Mouse (Mus musculus) heart, embryonic 16.5 days (tissue): ENCODE results near the gene Abhd14a. TPM values are rescaled to one million over a fixed set of nuclear protein-coding genes. Genes with fewer than 3 reads are reported as not detected.

ENCODE experiments used
- ATAC-seq: fragments of 200-750 bp; cut with Nextera tagmentation; replicated peaks from 2 replicates; pipeline ENCODE4 v1.8.0; 2017; ENCODE audit warnings: moderate number of reproducible peaks; ENCODE audit not compliant: insufficient read depth, low FRiP score; ENCODE audit errors: extremely low read depth
- H3K27ac ChIP-seq: fragments of 300-500 bp; sonication (generic); 2 replicates; pipeline ENCODE4 v1.5.1; 2014; ENCODE audit warnings: mild to moderate bottlenecking, low read length, control low read depth, moderate library complexity
- H3K27me3 ChIP-seq: fragments of 300-500 bp; sonication (generic); 2 replicates; pipeline ENCODE4 v1.6.1; 2014; ENCODE audit warnings: low read length, mixed read lengths; ENCODE audit not compliant: control insufficient read depth, insufficient read depth
- H3K36me3 ChIP-seq: fragments of 300-500 bp; sonication (generic); 2 replicates; pipeline ENCODE4 v1.6.1; 2014; ENCODE audit not compliant: control insufficient read depth, insufficient read depth
- H3K4me1 ChIP-seq: fragments of 300-500 bp; sonication (generic); 2 replicates; pipeline ENCODE4 v1.6.1; 2014; ENCODE audit warnings: low read length, mixed read lengths; ENCODE audit not compliant: control insufficient read depth, insufficient read depth
- H3K4me2 ChIP-seq: fragments of 300-500 bp; sonication (generic); 2 replicates; pipeline ENCODE4 v1.6.1; 2014; ENCODE audit warnings: low read depth, mild to moderate bottlenecking, control low read depth, low read length
- H3K4me3 ChIP-seq: fragments of 300-500 bp; sonication (generic); 2 replicates; pipeline ENCODE4 v1.5.1; 2014; ENCODE audit warnings: mild to moderate bottlenecking, control low read depth, low read length
- H3K9ac ChIP-seq: fragments of 300-500 bp; sonication (generic); 2 replicates; pipeline ENCODE4 v1.6.1; 2014; ENCODE audit warnings: low read length, control low read depth
- H3K9me3 ChIP-seq: fragments of 300-500 bp; sonication (generic); replicated peaks from 2 replicates; pipeline ENCODE4 v1.6.1; 2016; ENCODE audit warnings: low read length; ENCODE audit not compliant: control insufficient read depth
- WGBS: fragments of 180-500 bp; shearing (Covaris S2); extraction: QIAGEN DNeasy Blood & Tissue Kit; methylation state at CpG from one replicate; pipeline ENCODE4 v1.1.7; 2014; 5-methylcytosine and 5-hydroxymethylcytosine counted together
- polyA plus RNA-seq: library from polyadenylated mRNA; unstranded; fragments of >200 nt; fragmentation: Nextera tagmentation; extraction: Ambion mirVana; gene quantifications from 2 replicates; pipeline ENCODE4 v1.2.1, GENCODE M21; 2015

Abhd14a gene
- polyA plus RNA-seq, 1 experiment from 2014 or later: 60.5 TPM

- 69% methylated on average over 9 of the region's 9 CpGs for WGBS
- peak overlapping the region; percentile 99 for H3K4me2 ChIP-seq
- H3K9ac ChIP-seq: peak overlapping the region; percentile 62
- H3K9me3 ChIP-seq: no peaks in the 10 kb centered on the region
- no peak overlapping the region for H3K27ac ChIP-seq
- H3K27me3 ChIP-seq: no peaks in the 10 kb centered on the region
- peaks cover 18% of the 10 kb centered on the region for H3K36me3 ChIP-seq
- H3K4me1 ChIP-seq: peaks cover 27% of the 10 kb centered on the region
- H3K4me3 ChIP-seq: peak overlapping the region; percentile 62
- no peak for ATAC-seq
Observed at GRCm38 (mm10) chr9:106478101-106478500, 30.6 kb upstream of the Abhd14a start.

- no peaks in the 10 kb centered on the region for H3K9me3 ChIP-seq
- WGBS: 1% methylated on average over 16 of the region's 16 CpGs
- no peak for ATAC-seq
- peak overlapping the region; percentile 62 for H3K4me3 ChIP-seq
- H3K4me2 ChIP-seq: peak overlapping the region; percentile 99
- H3K27me3 ChIP-seq: no peaks in the 10 kb centered on the region
- no peak overlapping the region for H3K27ac ChIP-seq
- peaks cover 27% of the 10 kb centered on the region for H3K4me1 ChIP-seq
- H3K9ac ChIP-seq: peak overlapping the region; percentile 62
- H3K36me3 ChIP-seq: peaks cover 13% of the 10 kb centered on the region
Observed at GRCm38 (mm10) chr9:106477649-106478048, 30.2 kb upstream of the Abhd14a start.

- ATAC-seq: peak; percentile 98
- Histone ChIP-seq H3K4me3 (peak within 1 kb of the TSS; percentile 62), H3K27me3 (no peaks in the 10 kb centered on the region), H3K9me3 (no peaks in the 10 kb centered on the region), H3K27ac (peak within 1 kb of the TSS; percentile 78), H3K4me1 (peaks cover 27% of the 10 kb centered on the region), H3K36me3 (peaks cover 13% of the 10 kb centered on the region), H3K4me2 (peak within 1 kb of the TSS; percentile 99), H3K9ac (peak within 1 kb of the TSS; percentile 64)
- 0% methylated on average over 41 of the region's 41 CpGs for WGBS
Observed at GRCm38 (mm10) chr9:106476924-106477484, 29.5 kb upstream of the Abhd14a start, which contains the start of gene Parp3. TSS of gene Parp3 (minus strand) at chr9:106476949.

GRCm38 (mm10) chr9:106476002-106476923 lies 28.8 kb upstream of the Abhd14a start:
- peak overlapping the region; percentile 78 for H3K27ac ChIP-seq

DNA sequence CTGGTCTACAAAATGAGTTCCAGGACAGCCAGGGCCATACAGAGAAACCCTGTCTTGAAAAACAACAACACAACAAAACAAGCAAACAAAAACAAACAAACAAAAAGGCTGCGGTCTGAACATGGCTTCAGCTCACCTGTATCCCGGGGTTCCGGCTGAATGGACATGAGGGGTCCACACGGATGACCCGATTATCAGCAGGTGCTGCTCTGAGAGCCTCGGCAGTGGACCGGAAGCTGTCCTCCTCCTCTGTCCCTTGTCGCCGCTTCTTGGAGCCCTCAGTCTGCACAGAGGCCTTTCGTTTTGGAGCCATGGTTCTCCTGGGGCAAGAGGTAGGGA lies 28.2 kb upstream of the Abhd14a start, which contains the start of gene Rrp9:
Gene Rrp9 (plus strand): TSS at position 301 of the 339 bp plus-strand sequence.
- Histone ChIP-seq H3K27me3 (no peaks in the 10 kb centered on the region), H3K9me3 (no peaks in the 10 kb centered on the region), H3K4me3 (peak within 1 kb of the TSS; percentile 34), H3K36me3 (peaks cover 2% of the 10 kb centered on the region; the same call in 1 of the 2 replicates), H3K4me1 (peaks cover 27% of the 10 kb centered on the region), H3K27ac (peak within 1 kb of the TSS; percentile 78), H3K9ac (peak within 1 kb of the TSS; percentile 64), H3K4me2 (peak within 1 kb of the TSS; percentile 63)
- 80% methylated on average over 10 of the region's 10 CpGs for WGBS
- ATAC-seq: no peak

More at GRCm38 (mm10) chr9:106476002-106476923, 28.8 kb upstream of the Abhd14a start:
- H3K27me3 ChIP-seq: no peaks in the 10 kb centered on the region
- peaks cover 7% of the 10 kb centered on the region for H3K36me3 ChIP-seq
- peak overlapping the region; percentile 63 for H3K4me2 ChIP-seq
- peaks cover 27% of the 10 kb centered on the region for H3K4me1 ChIP-seq
- H3K9me3 ChIP-seq: no peaks in the 10 kb centered on the region
- peak overlapping the region; percentile 64 for H3K9ac ChIP-seq
- ATAC-seq: peak; percentile 13
- WGBS: 21% methylated on average over 16 of the region's 16 CpGs
- peak overlapping the region; percentile 34 for H3K4me3 ChIP-seq

GRCm38 (mm10) chr9:106475046-106475445 lies 27.6 kb upstream of the Abhd14a start:
- peaks cover 27% of the 10 kb centered on the region for H3K4me1 ChIP-seq
- H3K4me3 ChIP-seq: no peak overlapping the region
- no peaks in the 10 kb centered on the region for H3K9me3 ChIP-seq
- H3K9ac ChIP-seq: no peak overlapping the region
- no peak overlapping the region for H3K4me2 ChIP-seq
- H3K27ac ChIP-seq: no peak overlapping the region
- no peak for ATAC-seq
- 72% methylated on average over 7 of the region's 7 CpGs for WGBS
- no peaks in the 10 kb centered on the region for H3K27me3 ChIP-seq
- H3K36me3 ChIP-seq: no peaks in the 10 kb centered on the region

DNA sequence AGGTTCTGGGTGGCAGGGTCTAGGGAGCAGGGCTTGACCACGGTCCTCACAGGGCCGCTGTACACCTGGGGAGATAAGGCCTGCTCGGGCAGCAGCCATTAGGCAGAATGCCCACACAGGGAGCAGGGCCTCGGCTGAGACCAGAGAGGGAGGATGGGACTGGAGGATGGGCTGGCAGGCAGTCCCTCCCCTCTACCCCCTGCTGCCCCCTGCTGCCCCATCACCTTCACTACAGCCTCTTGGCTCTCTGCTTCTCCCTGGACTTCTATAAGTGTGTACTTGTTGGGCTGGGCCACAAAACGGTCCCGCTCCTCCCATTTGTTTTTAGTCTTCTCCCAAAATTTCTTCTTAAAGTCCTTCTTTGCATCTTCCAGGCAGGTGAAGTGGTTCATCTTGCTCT lies 27.0 kb upstream of the Abhd14a start:
- 5% methylated on average over 6 of the region's 6 CpGs for WGBS
- H3K9ac ChIP-seq: no peak overlapping the region; the same call in 1 of the 2 replicates
- H3K4me1 ChIP-seq: peaks cover 27% of the 10 kb centered on the region
- H3K4me2 ChIP-seq: no peak overlapping the region
- no peaks in the 10 kb centered on the region for H3K36me3 ChIP-seq
- H3K4me3 ChIP-seq: no peak overlapping the region
- no peaks in the 10 kb centered on the region for H3K9me3 ChIP-seq
- no peak for ATAC-seq
- H3K27ac ChIP-seq: no peak overlapping the region
- H3K27me3 ChIP-seq: no peaks in the 10 kb centered on the region

- H3K4me1 ChIP-seq: peaks cover 27% of the 10 kb centered on the region
- ATAC-seq: no peak
Observed at GRCm38 (mm10) chr9:106473753-106474105, 26.3 kb upstream of the Abhd14a start.

More at GRCm38 (mm10) chr9:106473753-106474105, 26.3 kb upstream of the Abhd14a start:
- 81% methylated on average over 5 of the region's 5 CpGs for WGBS
- Histone ChIP-seq H3K4me3 (no peak overlapping the region), H3K9me3 (no peaks in the 10 kb centered on the region), H3K4me2 (no peak overlapping the region), H3K27ac (no peak overlapping the region), H3K36me3 (no peaks in the 10 kb centered on the region), H3K27me3 (no peaks in the 10 kb centered on the region), H3K9ac (no peak overlapping the region)
